Comparison of ENCODE assay signal across 16 mouse cellular contexts in the genomic region with DNA sequence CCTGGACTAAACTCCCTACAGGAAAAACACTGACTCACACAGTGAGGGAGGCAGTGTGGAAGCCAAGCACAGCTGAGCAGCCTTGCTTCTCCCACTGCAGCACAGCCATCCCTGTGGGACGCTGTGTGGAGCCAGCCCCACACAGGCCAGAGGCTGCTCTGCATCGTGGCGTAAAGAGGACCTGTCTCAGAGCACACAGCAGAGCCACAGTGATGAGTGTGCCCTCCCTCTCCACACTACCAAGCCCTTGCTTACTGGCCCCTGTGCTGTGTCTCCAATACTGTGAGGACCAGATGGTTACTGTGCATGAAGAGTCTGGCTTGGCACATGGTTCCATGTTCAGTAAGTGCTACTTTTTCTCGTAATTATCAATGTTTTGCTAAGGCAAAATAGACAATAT.
DNase-seq lines count a peak whose midpoint lies in the region; ATAC-seq and TF ChIP-seq lines count a peak whose summit lies in the region.
"Had no signal": no experiment of that assay in that cellular context is flagged by ENCODE, and none has a peak within 500 bp of the region (broad histone marks: within the 10 kb centered on the region; RNA-seq: fewer than 3 reads in every experiment).

No protein-coding gene starts in this region.

- H3K36me3 ChIP-seq in forebrain, postnatal 0 days (ENCODE audit: insufficient read depth): peaks cover 19% of the 10 kb centered on the region
- no peaks in the 10 kb centered on the region for H3K36me3 ChIP-seq in forebrain, embryonic 11.5 days (ENCODE audit: control insufficient read depth, insufficient read depth, low read length)

- no peak overlapping the region for H3K4me3 ChIP-seq in forebrain, postnatal 0 days (ENCODE audit: low read depth, low read length)
- H3K4me3 ChIP-seq in forebrain, embryonic 11.5 days (ENCODE audit: low read depth, low read length): no peak overlapping the region
- H3K4me3 ChIP-seq: embryonic facial prominence, embryonic 15.5 days; lung, embryonic 15.5 days had no signal

- no peaks in the 10 kb centered on the region for H3K4me1 ChIP-seq in forebrain, postnatal 0 days (ENCODE audit: insufficient read depth)
- no peaks in the 10 kb centered on the region for H3K4me1 ChIP-seq in forebrain, embryonic 11.5 days (replicated peaks; ENCODE audit: control insufficient read depth, insufficient read depth, low read length)

- peak; percentile 79 for ATAC-seq in forebrain, postnatal 0 days
- no peak for ATAC-seq in forebrain, embryonic 11.5 days (replicated peaks; ENCODE audit: low FRiP score)

- no peak overlapping the region for H3K9ac ChIP-seq in forebrain, postnatal 0 days
- no peak overlapping the region for H3K9ac ChIP-seq in forebrain, embryonic 11.5 days (ENCODE audit: low read length)
- H3K9ac ChIP-seq: embryonic facial prominence, embryonic 15.5 days; lung, embryonic 15.5 days had no signal

- H3K9me3 ChIP-seq in forebrain, postnatal 0 days (ENCODE audit: low read length): no peaks in the 10 kb centered on the region
- H3K9me3 ChIP-seq in forebrain, embryonic 11.5 days (ENCODE audit: control insufficient read depth, low read length): no peaks in the 10 kb centered on the region
- H3K9me3 ChIP-seq: embryonic facial prominence, embryonic 15.5 days; G1E; lung, embryonic 15.5 days had no signal

- no peak overlapping the region for H3K27ac ChIP-seq in forebrain, postnatal 0 days (ENCODE audit: low read depth, low read length)
- H3K27ac ChIP-seq in forebrain, embryonic 11.5 days (ENCODE audit: low read depth, low read length): no peak overlapping the region
- H3K27ac ChIP-seq: embryonic facial prominence, embryonic 15.5 days; lung, embryonic 15.5 days had no signal

- no peaks in the 10 kb centered on the region for H3K27me3 ChIP-seq in forebrain, postnatal 0 days (ENCODE audit: insufficient read depth, low read length)
- no peaks in the 10 kb centered on the region for H3K27me3 ChIP-seq in forebrain, embryonic 11.5 days (ENCODE audit: control insufficient read depth, insufficient read depth, low read length)
- H3K27me3 ChIP-seq: embryonic facial prominence, embryonic 15.5 days; lung, embryonic 15.5 days had no signal

- WGBS in forebrain, postnatal 0 days: 67% methylated on average over 4 of the region's 4 CpGs
- WGBS in forebrain, embryonic 11.5 days: 88% methylated on average over 4 of the region's 4 CpGs

- no peak for TF ChIP-seq CTCF in forebrain, postnatal 0 days (IDR thresholded peaks at IDR 0.05; ENCODE audit: low read depth)

- H3K4me2 ChIP-seq in forebrain, postnatal 0 days (ENCODE audit: low read depth): no peak overlapping the region
- H3K4me2 ChIP-seq in forebrain, embryonic 11.5 days (ENCODE audit: low read depth, low read length, severe bottlenecking): no peak overlapping the region
- H3K4me2 ChIP-seq: embryonic facial prominence, embryonic 15.5 days; lung, embryonic 15.5 days had no signal

- peak; percentile 46 for DNase-seq in forebrain, postnatal 0 days
- no peak for DNase-seq in forebrain, embryonic 11.5 days (ENCODE audit: low spot score)
- peak; percentile 61 for DNase-seq in right cerebral cortex, postnatal 25 days
- no peak for DNase-seq in right cerebral cortex, postnatal 10 days (ENCODE audit: low spot score in 2 of 2)
- peak; percentile 44 to 53 for DNase-seq in cerebellum, postnatal 36 days
- DNase-seq in T-cell, adult 2 months (ENCODE audit: low spot score): no peak
- no peak for DNase-seq in kidney, postnatal 4 days
- DNase-seq in adrenal gland, adult 8-10 months: no peak
- DNase-seq: adrenal gland, postnatal 25 days; heart, postnatal 4 days; kidney, adult 9 months; liver; retina, postnatal 1 day had no signal

Comparison
In these comparisons a context has a peak if more than half of its experiments do, and no peak if none do; other contexts are left out.
1. DNase-seq: peak in forebrain, postnatal 0 days (single experiment), right cerebral cortex, postnatal 25 days (single experiment) and cerebellum, postnatal 36 days (2 of 2); none in forebrain, embryonic 11.5 days (single experiment), right cerebral cortex, postnatal 10 days (0 of 2), T-cell, adult 2 months (single experiment), kidney, postnatal 4 days (0 of 2) and adrenal gland, adult 8-10 months (single experiment).